Mouse (Mus musculus): ENCODE data around the gene Asb18.

DNA sequence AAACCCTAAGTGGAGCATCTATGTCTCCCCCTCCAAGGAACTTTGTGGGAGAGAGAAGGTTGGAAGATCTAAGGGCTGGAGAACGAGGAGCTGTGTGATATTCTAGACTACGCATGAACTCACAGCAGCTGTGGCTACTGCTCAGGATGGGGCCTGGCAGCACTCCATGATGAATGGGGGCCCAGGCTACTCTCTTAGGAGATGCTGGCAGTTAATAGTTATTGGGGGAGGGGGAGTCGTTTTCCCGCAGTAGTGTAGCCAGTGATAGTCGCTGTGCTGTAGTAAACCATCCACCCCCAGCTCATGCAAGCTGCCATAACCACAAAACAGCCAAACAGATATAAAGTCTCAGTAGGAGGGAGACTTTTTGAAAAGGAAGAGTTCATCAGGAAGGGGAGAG, 102.1 kb downstream of the Asb18 start:
- TF ChIP-seq POLR2A (IDR thresholded peaks at IDR 0.05; ENCODE audit: control insufficient read depth, extremely low read depth, insufficient read depth, low read length, poor library complexity), result no peak
- no peak for TF ChIP-seq CTCF (IDR thresholded peaks at IDR 0.05; ENCODE audit: borderline replicate concordance, control insufficient read depth, extremely low read depth, insufficient read depth, low read length, poor library complexity)
